Mouse (Mus musculus) thymus, postnatal 14 days (tissue): ENCODE measurements around the gene Dusp19.

Experiments used
- DNase-seq: peaks from one replicate; pipeline ENCODE4 v3.0.0; 2021

Dusp19 gene

GRCm38 (mm10) chr2:80638364-80639241 lies 21.8 kb downstream of the Dusp19 start:
- DNase-seq = peak; percentile 87

- no peak for DNase-seq
These were observed 22.6 kb downstream of the Dusp19 start for GRCm38 (mm10) chr2:80639398-80639797.

GRCm38 (mm10) chr2:80639864-80640263 lies 23.0 kb downstream of the Dusp19 start:
- DNase-seq = no peak

GRCm38 (mm10) chr2:80661414-80661813 lies 44.6 kb downstream of the Dusp19 start:
- DNase-seq = no peak

GRCm38 (mm10) chr2:80662682-80663081 lies 45.8 kb downstream of the Dusp19 start:
- no peak for DNase-seq

GRCm38 (mm10) chr2:80667396-80667964 lies 50.6 kb downstream of the Dusp19 start:
- DNase-seq = no peak

GRCm38 (mm10) chr2:80669868-80670666 lies 53.2 kb downstream of the Dusp19 start:
- DNase-seq = peak; percentile 13

GRCm38 (mm10) chr2:80678803-80679202 lies 62.0 kb downstream of the Dusp19 start:
- DNase-seq = no peak
